Mouse (Mus musculus) kidney, adult 2 months (tissue): ENCODE data around the gene Prrg3. TPM values are rescaled to one million over a fixed set of nuclear protein-coding genes. Genes with fewer than 3 reads are reported as not detected.

Source experiments
- DNase-seq: peaks from one replicate; pipeline ENCODE4 v3.0.0; 2021
- H3K27ac ChIP-seq: fragments of 200-500 bp; 2 replicates; pipeline ENCODE4 v1.5.1; 2012; ENCODE audit warnings: low read depth, low read length, control low read depth, inconsistent platforms; ENCODE audit not compliant: insufficient read depth
- H3K27me3 ChIP-seq: fragments of 200-500 bp; replicated peaks from 2 replicates; pipeline ENCODE4 v1.6.1; 2012; ENCODE audit warnings: mild to moderate bottlenecking, moderate library complexity, low read length, inconsistent platforms; ENCODE audit not compliant: control insufficient read depth, insufficient read depth
- H3K36me3 ChIP-seq: fragments of 200-500 bp; 2 replicates; pipeline ENCODE4 v1.6.1; 2012; ENCODE audit warnings: mild to moderate bottlenecking, moderate library complexity, low read length, inconsistent platforms; ENCODE audit not compliant: control insufficient read depth, insufficient read depth
- H3K4me1 ChIP-seq: fragments of 200-500 bp; 2 replicates; pipeline ENCODE4 v1.6.1; 2011; ENCODE audit warnings: low read length; ENCODE audit not compliant: control insufficient read depth, insufficient read depth
- H3K4me3 ChIP-seq: fragments of 200-500 bp; 2 replicates; pipeline ENCODE4 v1.5.1; 2011; ENCODE audit warnings: mild to moderate bottlenecking, low read depth, low read length, control low read depth; ENCODE audit not compliant: insufficient read depth
- CTCF ChIP-seq: fragments of 200-500 bp; conservative IDR thresholded peaks from 2 replicates; pipeline ENCODE4 v1.5.1; 2011; ENCODE audit warnings: low read depth, mild to moderate bottlenecking, control low read depth, low read length, moderate library complexity, mixed read lengths; ENCODE audit not compliant: insufficient read depth, insufficient read length
- POLR2A ChIP-seq: fragments of 200-500 bp; IDR thresholded peaks from one replicate; pipeline ENCODE4 v1.6.1; 2011; ENCODE audit warnings: low read depth, low read length, control low read depth
- WGBS: fragments of 180-500 bp; shearing (Covaris S2); methylation state at CpG from one replicate; pipeline ENCODE4 v1.1.7; 2018; 5-methylcytosine and 5-hydroxymethylcytosine counted together
- polyA plus RNA-seq: library from polyadenylated mRNA; depleted of rRNA; stranded (reverse); fragments of >200 nt; gene quantifications from 2 replicates; pipeline ENCODE4 v1.2.3, GENCODE M21; 2012; rRNA removed

Gene Prrg3
- 1.1 and 1.2 TPM in 2 replicates for polyA plus RNA-seq

DNA sequence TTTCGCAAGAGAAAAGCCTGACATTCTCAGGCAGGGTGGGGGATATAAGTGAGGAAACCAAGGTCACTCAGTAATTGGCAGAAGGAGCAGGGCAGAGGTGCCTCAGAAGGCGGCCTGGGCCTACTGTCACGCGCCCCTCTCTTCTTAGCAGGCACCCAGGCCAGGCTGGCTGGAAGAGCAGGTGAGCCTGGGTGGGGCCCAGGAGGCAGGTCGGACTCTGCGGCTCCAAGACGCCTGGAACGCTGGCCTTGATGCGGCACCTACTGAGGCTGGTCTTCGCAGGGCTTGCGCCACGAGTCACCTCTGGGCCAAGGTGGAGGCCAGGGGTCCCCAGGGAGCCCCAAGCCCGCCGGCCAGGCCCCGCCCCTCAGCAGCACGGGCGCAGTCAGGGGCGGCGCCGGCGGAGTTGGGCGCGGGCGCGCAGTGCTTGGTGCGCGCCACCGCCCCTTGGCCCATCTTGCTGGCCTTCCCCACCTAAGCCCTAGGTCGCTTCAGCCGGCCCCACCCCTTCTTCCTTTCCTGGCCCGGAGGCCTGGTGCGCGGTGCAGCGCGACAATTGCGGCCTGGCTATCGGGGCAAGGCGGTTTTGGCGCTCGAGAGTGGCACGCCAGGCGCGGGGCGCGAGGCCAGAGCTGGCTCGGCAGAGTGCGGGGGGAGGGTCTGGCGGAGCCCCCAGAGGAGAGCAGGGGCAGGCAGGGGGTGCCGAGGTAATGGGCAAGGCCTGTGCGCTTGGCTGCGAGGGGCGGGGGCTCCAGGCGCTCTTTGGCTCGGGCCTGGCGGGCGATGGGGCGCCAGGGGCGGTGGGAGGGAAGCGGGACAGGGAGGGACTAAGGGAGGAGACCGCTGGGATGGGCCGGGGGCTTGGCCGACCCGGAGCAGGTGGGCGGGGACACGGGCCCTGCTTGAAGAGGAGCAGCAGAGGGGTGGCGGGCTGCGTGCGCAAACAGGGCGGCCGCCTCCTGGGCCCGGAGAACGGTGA lies at the start of gene Prrg3:
Gene Prrg3 (plus strand): TSS at position 552 of the 979 bp plus-strand sequence.
- no peaks in the 10 kb centered on the region for H3K4me1 ChIP-seq
- peak within 1 kb of the TSS; percentile 46; the same call in 1 of the 2 replicates for H3K4me3 ChIP-seq
- H3K36me3 ChIP-seq = no peaks in the 10 kb centered on the region
- TF ChIP-seq POLR2A = no peak
- TF ChIP-seq CTCF = no peak
- WGBS = 6% methylated on average over 38 of the region's 72 CpGs
- no peaks in the 10 kb centered on the region for H3K27me3 ChIP-seq
- no peak for DNase-seq
- H3K27ac ChIP-seq = no peak within 1 kb of the TSS

DNA sequence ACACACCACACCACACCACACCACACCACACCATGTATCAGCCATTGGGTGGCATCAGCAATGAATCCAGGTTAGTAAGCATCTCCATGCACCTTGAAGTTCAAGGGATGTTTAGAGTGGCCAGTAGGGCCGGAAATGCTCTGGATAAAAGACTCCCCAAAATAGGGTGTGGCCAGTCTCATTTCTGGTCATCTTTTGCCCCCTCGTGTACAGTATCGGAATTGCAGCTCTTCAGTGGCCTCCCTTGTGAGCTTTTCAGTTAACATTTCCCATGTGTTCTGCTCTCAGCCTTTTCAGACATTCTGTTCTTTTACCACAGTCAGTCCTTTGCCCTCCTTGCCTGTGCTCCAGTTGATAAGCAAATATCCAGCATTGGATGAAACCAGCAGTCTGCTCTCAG lies 15.8 kb upstream of the Prrg3 start:
- Histone ChIP-seq H3K36me3 (no peaks in the 10 kb centered on the region), H3K4me3 (no peak overlapping the region), H3K27me3 (no peaks in the 10 kb centered on the region), H3K4me1 (no peaks in the 10 kb centered on the region), H3K27ac (no peak overlapping the region)
- TF ChIP-seq CTCF = peak; percentile 54
- TF ChIP-seq POLR2A = no peak
- DNase-seq = peak; percentile 31
- WGBS = 4% methylated on average over 3 of the region's 3 CpGs

DNA sequence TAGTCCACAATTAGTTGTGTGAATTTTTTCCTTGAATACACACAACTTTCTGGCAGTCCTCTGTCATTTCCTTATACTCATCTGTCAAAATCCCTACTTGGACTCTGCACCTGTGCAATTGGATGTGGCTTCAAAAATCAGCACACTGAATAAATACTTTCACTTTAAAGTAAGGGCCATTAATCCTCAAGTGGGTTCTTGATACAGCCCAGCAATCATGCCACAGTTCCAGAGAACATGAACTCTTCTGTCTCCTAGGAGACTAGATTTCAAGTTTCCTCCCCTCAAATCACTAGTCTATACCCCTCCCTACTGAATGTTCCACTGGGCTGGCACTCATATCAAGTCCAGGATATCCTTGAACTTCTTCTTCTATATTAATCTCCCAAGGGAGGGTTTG lies 4.1 kb upstream of the Prrg3 start:
- Histone ChIP-seq H3K27ac (no peak overlapping the region), H3K4me3 (no peak overlapping the region), H3K4me1 (no peaks in the 10 kb centered on the region), H3K36me3 (no peaks in the 10 kb centered on the region), H3K27me3 (no peaks in the 10 kb centered on the region)
- DNase-seq = no peak
- TF ChIP-seq POLR2A = no peak
- TF ChIP-seq CTCF = no peak

DNA sequence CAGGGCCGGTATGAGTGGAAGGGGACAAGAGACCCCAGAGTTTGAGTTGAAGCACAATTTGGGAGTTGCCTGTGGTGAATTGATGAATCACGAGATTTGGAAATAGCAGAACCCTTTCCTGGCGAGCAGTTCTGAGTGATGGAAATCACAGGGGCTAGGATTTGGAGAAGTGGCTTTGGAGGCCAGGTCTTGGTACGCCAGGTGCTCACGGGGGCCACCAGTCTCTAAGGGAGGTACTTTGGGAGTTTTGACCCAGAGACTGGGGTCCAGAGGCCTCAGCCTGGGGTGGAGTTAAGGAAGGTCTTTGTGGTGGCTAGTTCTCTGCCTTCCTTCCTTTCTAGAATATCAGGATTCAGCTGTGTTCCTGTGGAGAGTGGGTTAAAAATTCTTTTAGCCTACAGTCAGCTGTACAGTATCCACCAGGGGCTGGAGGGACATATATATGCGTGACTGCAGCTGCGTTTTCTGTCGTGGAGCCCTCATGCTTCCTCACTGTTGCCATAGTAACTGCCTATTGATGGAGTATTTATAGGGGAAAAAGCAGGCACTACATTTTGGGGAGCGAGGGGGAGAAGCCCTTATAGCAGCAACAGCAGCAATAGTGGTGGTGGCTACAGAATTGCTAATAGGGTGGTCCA lies 970 bp downstream of the Prrg3 start:
- Histone ChIP-seq H3K36me3 (no peaks in the 10 kb centered on the region), H3K27me3 (no peaks in the 10 kb centered on the region), H3K27ac (no peak overlapping the region), H3K4me1 (no peaks in the 10 kb centered on the region), H3K4me3 (no peak overlapping the region)
- TF ChIP-seq POLR2A (no peak), CTCF (no peak)
- DNase-seq = no peak
- WGBS = 39% methylated on average over 9 of the region's 9 CpGs

GRCm38 (mm10) chrX:71968216-71968615 lies 5.8 kb downstream of the Prrg3 start:
- H3K4me3 ChIP-seq = no peak overlapping the region
- DNase-seq = no peak
- H3K27ac ChIP-seq = no peak overlapping the region
- 100% methylated on average over 1 of the region's 1 CpGs for WGBS
- no peaks in the 10 kb centered on the region for H3K36me3 ChIP-seq
- H3K4me1 ChIP-seq = no peaks in the 10 kb centered on the region
- H3K27me3 ChIP-seq = no peaks in the 10 kb centered on the region
- no peak for TF ChIP-seq POLR2A

GRCm38 (mm10) chrX:71968816-71969215 lies 6.4 kb downstream of the Prrg3 start:
- Histone ChIP-seq H3K36me3 (no peaks in the 10 kb centered on the region), H3K4me3 (no peak overlapping the region), H3K4me1 (no peaks in the 10 kb centered on the region), H3K27ac (no peak overlapping the region), H3K27me3 (no peaks in the 10 kb centered on the region)
- no peak for TF ChIP-seq POLR2A
- TF ChIP-seq CTCF = no peak
- 83% methylated on average over 6 of the region's 6 CpGs for WGBS
- DNase-seq = no peak

DNA sequence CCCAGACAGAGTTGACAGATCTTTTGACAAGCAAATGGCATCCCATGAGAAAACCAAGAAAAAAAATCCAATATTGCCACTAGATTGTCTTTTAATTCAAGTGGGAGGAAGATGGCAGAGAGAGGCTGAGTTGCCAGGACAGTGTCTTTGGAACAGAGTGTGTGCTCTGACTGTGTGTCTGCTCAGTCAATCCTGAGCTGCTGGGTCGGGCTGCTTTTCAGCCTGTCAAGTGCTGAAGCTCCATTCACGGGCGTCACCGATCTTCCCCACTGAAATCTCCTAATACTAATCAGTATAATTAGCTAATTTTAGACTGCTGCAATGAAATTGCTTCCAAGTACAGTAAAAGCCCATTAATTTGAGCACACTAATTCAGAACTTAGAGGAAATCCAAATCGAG lies 8.9 kb downstream of the Prrg3 start:
- TF ChIP-seq CTCF (no peak), POLR2A (no peak)
- DNase-seq = no peak
- H3K27ac ChIP-seq = no peak overlapping the region
- H3K4me1 ChIP-seq = no peaks in the 10 kb centered on the region
- H3K36me3 ChIP-seq = no peaks in the 10 kb centered on the region
- H3K4me3 ChIP-seq = no peak overlapping the region
- no peaks in the 10 kb centered on the region for H3K27me3 ChIP-seq
- WGBS = 82% methylated on average over 5 of the region's 5 CpGs
